Mouse (Mus musculus) left cerebral cortex, adult 2 months (tissue): ENCODE results near the gene Acvr1b. TPM values are rescaled to one million over a fixed set of nuclear protein-coding genes. Genes with fewer than 3 reads are reported as not detected.

Source experiments
- DNase-seq, 2 experiments: peaks; one replicate each; pipeline ENCODE4 v3.0.0; 2021 to 2022; ENCODE audit warnings: low spot score in 2 of 2, mixed read lengths in 1 of 2; ENCODE audit errors: extremely low spot score in 1 of 2
- H3K27ac ChIP-seq: fragments of 200-600 bp; 2 replicates; pipeline ENCODE4 v1.8.1; 2022
- H3K4me3 ChIP-seq: fragments of 200-600 bp; 2 replicates; pipeline ENCODE4 v1.8.1; 2022
- CTCF ChIP-seq: fragments of 200-600 bp; IDR thresholded peaks from 2 replicates; pipeline ENCODE4 v1.8.1; 2022; ENCODE audit warnings: antibody characterized with exemption, mild to moderate bottlenecking, moderate library complexity
- intact Hi-C: fragments of 180-260 bp; cut with DNase I; formaldehyde crosslinking; loops from one replicate; pipeline ENCODE4 v1.15.1; 2025
- microRNA-seq, 2 experiments: library from miRNA; unstranded; fragments of <30 nt; microRNA quantifications; one replicate each; pipeline ENCODE4 v1.2.0; 2021
- total RNA-seq, 2 experiments: library from RNA; stranded (reverse); gene quantifications; 2 replicates each; pipeline ENCODE4 v1.2.3; 2021

Gene Acvr1b
- total RNA-seq, 2 experiments from 2014 or later, result 102 to 114 TPM

- intact Hi-C loops, result no loop called here
- no peak for DNase-seq
- Histone ChIP-seq H3K4me3 (no peak overlapping the region), H3K27ac (no peak overlapping the region)
- no peak for TF ChIP-seq CTCF
Observed at GRCm38 (mm10) chr15:101262502-101262901, 88.6 kb downstream of the Acvr1b start.

Small RNAs within 50 kb of the gene (microRNA-seq; reads per million reads assigned to microRNA genes)
- 2.6 to 9.5 reads per million in 2 experiments for gene Mir6962

Other genes with a start within 250 kb of the Acvr1b start
- not detected for gene Gm47841, start 126.7 kb upstream of the Acvr1b start, total RNA-seq
- 1 to 10 TPM; 1.2 to 1.4 TPM for gene Fignl2, start 95.5 kb upstream of the Acvr1b start, total RNA-seq
- gene Ankrd33, start 58.3 kb upstream of the Acvr1b start, total RNA-seq, result not detected
- 10 to 100 TPM; 13.8 to 15.1 TPM for gene Acvrl1, start 45.5 kb upstream of the Acvr1b start, total RNA-seq
- 100 to 1,000 TPM in 1 of 2 experiments, 10 to 100 TPM in 1; 89.7 to 107 TPM for gene Grasp, start 50.1 kb downstream of the Acvr1b start, total RNA-seq
- 100 to 1,000 TPM; 155 to 210 TPM for gene Nr4a1, start 80.2 kb downstream of the Acvr1b start, total RNA-seq
- gene Atg101, start 110.2 kb downstream of the Acvr1b start, total RNA-seq, result 10 to 100 TPM; 41.9 to 44.5 TPM
- gene 6030408B16Rik, start 119.1 kb downstream of the Acvr1b start, total RNA-seq, result under 1 TPM; 0.30 to 0.41 TPM
- gene Krt80, start 196.1 kb downstream of the Acvr1b start, total RNA-seq, result 1 to 10 TPM; 2.9 to 3.9 TPM
- under 1 TPM; 0.09 to 0.48 TPM for gene Krt7, start 237.0 kb downstream of the Acvr1b start, total RNA-seq